Mouse (Mus musculus): ENCODE measurements around the gene Aak1.
"Not testable (repeated sequence)": the region's sequence is repeated elsewhere in the genome, so short reads cannot be mapped to it uniquely, and the experiment has no call there.

Gene Aak1

DNA sequence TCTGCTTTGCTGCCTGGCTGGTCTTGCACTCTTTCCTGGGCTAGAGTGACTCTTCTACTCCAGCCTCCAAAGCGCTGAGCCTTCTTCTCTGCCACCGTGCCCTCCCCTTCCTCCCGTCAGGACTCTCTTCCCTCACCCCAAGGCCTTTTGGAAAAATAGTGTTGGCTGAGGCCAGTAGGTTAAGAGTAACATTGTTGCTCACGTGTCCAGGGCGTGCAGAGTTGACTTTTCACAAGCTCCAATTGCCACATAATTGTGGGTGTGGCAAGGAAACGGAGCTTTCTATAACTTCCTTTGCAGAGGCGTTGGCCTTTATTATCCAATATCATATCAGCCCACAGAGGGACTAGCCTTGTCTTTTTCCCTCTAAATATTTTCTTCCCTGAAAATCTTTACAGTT lies 177.7 kb downstream of the Aak1 start:
- DNase-seq, result peak; percentile 57

DNA sequence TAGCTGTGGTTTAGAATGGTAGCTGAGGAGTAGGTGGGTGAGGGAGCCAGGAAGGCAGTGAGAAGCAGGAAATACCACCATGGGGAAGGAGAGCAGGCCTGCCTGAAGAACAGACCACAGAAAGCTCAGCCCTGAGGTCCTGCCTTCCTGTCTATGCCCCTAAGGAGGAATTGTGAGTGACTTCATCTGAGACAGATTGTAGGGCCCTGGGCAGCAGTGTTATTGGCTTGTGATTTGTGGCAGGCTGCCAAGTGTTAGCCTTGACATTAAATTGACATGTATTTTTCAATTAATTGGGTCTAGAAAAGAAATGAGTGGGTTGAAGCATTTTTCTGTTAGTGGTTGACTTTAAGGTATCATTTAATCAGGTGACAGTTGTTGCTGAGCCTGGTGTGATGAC lies 179.6 kb downstream of the Aak1 start:
- no peak for DNase-seq

DNA sequence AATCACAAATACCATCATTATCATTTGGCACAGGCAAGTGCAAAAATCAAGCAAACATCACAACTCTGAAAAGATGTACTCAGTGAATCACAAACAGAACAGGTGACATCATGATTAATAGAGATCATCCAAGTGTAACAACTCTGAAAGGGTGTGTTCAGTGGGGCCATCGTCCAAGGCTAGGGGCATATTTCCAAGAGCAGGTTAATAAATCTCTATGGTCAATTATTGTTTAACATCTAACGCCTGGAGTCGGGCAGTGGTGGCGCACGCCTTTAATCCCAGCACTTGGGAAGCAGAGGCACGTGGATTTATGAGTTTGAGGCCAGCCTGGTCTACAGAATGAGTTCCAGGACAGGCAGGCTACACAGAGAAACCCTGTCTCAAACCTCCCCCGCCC lies 182.0 kb downstream of the Aak1 start:
- not testable (repeated sequence) for DNase-seq

DNA sequence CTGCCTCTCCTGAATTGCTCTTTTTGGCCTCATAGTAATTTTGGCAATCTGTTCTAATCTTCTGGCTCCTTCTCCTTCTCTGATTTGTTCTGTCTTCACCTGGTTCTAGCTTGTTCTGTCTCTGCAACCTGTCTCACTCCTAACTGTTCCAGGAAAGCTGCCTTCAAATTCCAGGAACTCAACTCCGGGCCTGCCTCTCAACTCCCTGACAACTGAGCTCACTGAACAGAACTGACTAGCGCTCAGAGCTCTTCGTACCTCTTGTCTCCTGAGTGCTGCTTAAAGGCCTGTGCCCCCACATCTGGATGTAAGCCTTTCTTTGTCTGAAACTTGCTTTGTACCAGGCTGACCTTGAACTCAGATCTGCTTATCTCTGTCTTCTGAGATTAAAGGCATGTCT lies 183.1 kb downstream of the Aak1 start:
- DNase-seq, result no peak

DNA sequence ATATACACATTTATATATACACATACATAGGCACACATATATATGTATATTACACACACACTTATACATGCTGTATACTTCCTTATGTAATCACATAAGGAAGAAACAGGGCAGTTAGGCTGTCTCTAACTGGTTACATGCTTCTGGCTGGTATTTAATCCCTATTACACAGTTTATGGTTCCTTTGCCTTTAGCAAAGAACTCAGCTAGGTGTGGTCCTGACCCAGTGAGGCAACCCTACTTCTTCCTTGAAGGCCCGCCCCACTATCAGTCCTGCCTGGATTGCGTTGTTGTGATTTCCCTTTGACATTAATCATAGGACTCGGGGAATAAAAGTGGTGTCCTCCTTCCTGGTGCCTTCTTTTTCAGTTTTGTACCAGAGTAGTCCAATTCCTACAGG lies 185.1 kb downstream of the Aak1 start:
- no peak for DNase-seq

DNA sequence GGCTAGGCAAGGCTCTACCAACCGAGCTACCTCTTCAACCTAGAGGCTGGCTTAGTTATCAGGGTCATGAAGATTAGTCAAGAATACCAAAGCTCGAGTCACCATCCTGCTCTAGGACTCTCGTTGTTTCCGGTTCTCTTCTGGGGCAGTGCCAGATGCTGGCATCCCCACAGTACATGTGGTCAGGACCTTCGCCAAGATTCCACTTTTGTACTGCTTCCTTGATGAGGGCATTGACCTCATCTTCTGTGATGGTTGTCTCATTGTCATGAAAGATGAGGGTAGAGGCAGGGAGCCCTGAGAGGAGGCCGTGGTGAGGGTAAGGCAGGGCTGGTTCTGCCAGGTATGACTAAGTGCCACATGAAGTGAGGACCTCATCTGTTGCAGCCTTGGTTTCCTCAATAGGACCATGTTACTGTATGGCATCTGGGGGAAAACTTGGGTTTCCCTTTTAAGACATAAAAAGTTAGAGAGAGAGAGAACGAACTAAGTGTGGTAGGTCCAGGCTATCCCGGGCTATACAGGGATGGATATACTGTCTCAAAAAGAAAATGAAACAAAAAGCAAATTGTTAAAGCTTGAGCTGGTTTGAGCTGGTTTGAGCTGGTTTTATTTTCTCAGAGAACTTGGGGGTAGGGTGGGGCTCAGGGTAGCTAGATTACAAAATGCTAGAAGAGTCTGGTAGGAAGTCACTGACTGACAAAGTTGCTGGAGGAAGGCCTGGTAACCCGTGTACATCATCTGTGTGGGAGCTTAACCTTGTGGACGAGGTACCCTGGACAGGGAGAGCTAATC lies 188.7 kb downstream of the Aak1 start:
- DNase-seq, result peak; percentile 24

DNA sequence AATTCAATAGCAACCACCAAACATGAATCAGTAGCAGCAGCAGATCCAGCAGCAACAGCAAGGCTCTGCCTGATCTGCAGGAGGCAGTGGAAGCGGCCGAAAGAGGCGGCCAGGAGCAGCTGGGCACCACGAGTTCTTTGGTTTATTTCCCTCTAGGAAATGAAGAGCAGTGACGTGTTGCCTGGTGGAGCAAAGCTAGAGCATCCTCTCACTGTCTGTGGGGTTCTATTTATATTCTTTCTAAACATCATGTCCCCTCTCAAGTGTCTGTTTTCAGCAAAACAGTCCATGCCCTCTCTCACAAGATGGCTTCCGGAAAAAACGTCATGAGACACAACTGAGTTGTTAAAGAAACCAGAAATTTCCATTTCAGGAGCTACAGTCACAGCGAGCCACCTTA lies 189.8 kb downstream of the Aak1 start:
- no peak for DNase-seq

DNA sequence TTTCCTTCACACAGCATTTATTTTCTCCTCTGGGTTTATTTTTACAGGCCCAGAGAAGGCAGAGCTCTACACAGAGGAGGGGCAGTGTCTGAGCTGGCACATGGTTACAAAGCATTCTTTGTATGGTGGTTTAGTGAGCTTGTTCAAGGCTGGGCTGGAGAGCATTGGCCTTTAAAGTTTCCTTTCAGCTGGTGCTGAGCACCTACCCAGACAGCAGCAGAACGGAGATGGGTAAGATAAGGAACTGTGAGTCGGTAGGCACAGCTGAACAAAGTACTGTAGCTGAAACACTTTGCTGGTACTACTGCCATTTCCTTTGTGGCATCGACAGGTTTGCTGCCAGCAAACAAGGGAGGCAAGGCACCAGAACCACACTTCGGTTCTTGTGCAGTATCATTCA lies 191.7 kb downstream of the Aak1 start:
- DNase-seq, result no peak

DNA sequence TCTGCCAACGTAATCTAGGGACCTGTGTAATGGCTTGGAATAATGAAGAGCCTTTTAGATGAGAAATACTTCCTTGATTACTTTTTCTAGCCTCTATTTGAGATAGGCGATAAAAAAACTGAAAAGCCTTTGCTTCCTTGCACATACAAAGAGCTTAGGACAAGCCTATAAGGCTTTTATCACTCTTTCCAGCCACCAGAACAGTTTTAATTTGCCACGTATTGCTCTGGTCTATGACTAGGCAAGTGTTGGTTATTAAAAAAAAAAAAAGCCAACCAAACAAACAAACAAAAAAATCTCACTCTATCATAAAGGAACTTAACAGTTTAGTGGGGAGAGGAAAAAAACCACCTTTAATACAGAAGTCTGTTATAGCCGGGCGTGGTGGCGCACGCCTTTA lies 192.1 kb downstream of the Aak1 start:
- no peak for DNase-seq

DNA sequence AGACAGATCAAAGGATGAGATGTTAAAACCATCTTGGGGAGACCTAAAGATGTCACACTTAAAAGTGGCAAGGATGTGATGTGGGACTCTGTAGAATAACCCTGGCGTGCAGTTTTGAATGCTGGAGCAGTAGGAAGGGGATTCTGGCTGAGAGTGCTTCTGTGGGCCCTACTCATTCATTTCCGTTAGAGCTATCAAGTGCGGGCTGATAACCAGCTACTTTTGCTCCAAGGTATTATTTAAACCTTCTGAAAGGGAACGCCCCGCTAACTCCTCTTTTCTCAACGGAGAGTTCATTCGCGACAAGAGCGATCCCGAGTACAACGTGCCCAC lies 192.7 kb downstream of the Aak1 start:
- DNase-seq, result no peak

DNA sequence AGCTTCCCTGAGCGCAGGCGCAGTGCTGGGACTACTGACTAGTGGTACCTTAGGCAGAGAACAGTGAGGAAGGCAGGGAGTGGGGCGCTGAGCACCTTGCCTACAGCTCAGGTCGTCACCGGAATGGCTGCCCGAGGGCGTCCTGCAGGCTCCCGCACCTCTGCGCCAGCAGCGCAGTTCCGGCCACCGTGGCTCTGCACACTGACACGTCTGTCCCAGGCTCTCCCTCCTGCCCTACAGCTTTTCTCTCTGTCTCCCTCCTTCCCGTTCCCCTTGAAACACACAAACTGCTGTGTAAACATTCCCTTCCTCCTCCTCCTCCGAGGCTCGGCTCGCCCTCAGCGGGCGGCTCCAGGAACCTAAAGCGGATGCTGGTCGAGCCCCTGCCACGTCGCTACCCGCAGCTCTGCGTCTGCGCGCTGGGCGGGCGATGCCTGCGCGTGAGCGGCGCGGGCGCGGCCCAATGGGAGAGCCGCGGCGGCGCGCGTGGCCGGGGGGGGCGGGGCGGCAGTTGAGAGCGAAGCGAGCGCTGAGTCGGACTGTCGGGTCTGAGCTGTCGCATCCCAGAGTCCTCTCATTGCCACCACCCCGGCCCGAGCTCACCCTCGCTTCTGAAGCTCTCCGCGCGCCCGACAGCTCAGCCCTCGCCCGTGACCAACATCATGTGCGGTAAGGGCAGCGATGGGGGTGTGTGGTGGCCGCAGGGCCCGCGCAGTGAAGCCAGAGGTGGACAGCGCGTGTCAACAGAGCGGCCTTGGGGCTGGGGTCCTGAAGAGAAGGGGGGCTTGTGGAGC lies 193.2 kb downstream of the Aak1 start, which contains the start of gene Gfpt1:
TSS of gene Gfpt1 (plus strand) at position 510 of the 794 bp plus-strand sequence.
- DNase-seq, result peak; percentile 97

DNA sequence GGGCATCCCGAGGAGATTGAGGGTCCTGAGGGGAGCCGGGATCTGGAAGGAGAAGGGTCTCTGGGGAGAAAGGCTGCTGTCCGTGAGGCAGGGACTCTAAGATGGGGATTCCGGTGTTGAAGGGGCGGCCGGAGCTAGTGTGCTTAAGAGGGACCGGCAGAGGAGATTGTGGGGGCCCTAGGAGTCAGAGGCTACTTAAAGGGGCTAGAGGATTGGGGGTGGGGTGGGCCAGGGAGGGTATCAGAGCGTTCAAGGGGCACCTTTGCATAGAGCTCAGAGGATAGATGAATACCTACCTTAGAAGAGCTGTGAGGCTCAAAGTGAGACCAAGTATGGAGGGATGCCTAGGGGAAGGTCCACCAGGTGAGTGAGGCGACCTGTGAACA lies 193.8 kb downstream of the Aak1 start:
- no peak for DNase-seq

DNA sequence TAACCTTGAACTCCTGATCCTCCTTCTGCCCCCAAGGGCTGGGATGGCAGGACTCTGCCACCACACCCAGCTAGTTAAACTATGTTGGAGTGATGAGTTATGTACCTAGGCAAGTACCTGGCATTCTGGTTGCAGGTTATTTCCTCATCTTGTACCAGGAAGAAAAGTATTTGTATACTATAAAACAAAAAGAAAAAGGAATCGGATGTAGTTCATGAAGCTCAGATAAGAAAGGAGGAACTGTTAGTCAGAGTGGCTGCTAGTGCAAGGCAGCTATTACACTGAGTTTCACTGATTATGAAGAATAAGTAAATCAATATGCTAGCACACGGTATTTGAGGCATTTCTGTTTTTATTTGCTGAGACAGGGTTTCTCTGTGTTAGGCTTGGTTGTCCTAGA lies 195.6 kb downstream of the Aak1 start:
- DNase-seq, result no peak

DNA sequence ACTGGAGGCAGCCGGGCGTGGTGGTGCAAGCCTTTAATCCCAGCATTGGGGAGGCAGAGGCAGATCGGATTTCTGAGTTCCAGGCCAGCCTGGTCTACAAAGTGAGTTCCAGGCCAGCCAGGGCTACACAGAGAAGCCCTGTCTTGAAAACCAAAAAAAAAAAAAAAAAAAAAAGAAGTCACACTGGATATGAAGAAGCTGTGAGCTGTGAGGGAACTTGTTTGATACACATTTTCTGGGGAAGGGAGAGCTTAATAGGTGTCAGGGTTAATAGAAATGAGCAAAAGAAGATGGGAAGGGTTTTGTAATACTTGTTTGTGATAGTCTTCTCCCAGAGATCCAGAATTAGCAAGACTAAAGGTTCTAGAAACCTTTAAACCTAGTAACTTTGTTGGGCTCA lies 196.2 kb downstream of the Aak1 start:
- no peak for DNase-seq

DNA sequence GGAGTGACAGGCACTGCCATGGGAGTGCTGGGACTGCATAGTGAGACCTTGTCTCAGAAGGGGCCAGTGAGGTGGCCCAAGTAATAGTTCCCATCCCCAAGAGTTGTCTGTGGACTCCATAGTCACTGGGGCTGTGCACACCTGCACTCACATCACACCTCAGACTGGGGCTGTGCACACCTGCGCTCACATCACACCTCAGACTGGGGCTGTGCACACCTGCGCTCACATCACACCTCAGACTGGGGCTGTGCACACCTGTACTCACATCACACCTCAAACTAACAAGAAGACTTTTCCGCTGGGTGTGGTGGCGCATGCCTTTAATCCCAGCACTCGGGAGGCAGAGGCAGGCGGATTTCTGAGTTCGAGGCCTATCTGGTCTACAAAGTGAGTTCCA lies 199.4 kb downstream of the Aak1 start:
- DNase-seq, result not testable (repeated sequence)

DNA sequence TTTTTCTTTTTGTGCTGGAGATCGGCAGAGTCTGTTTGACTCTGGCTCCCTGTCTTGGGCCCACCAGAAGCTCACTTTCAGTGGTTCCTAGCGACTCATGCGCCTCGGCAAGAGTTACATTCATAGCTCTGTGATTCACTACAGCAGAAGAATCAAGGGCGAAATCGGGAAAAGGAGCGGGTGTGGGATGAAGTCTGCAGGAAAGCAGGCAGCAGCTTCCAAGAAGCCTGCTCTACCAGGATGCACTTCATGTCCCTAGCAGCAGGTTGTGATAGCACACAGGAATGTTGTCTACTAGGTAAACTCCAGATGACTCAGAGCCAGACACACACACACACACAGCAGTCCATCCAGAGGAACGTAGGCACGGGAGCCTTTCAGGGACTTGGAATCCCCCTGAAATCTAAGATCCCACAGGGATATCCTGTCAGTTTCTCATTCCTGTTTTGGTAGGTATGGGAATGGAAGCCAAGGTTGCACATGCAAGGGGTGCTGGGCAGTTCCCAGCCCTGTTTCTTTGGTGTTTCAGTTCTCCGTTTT lies 202.6 kb downstream of the Aak1 start:
- DNase-seq, result no peak
